Mouse (Mus musculus) spleen, adult 18-20 months (tissue): ENCODE measurements at regions not wholly inside any gene's neighbourhood (a gene's known extent, or its start where the extent isn't known, plus 50 kb on each side); places are given as distances from the start of the nearest gene placed in this dataset.

ENCODE experiments used
- DNase-seq, 2 experiments: peaks; one replicate each; pipeline ENCODE4 v3.0.0; 2022; ENCODE audit warnings: mixed read lengths in 2 of 2

DNA sequence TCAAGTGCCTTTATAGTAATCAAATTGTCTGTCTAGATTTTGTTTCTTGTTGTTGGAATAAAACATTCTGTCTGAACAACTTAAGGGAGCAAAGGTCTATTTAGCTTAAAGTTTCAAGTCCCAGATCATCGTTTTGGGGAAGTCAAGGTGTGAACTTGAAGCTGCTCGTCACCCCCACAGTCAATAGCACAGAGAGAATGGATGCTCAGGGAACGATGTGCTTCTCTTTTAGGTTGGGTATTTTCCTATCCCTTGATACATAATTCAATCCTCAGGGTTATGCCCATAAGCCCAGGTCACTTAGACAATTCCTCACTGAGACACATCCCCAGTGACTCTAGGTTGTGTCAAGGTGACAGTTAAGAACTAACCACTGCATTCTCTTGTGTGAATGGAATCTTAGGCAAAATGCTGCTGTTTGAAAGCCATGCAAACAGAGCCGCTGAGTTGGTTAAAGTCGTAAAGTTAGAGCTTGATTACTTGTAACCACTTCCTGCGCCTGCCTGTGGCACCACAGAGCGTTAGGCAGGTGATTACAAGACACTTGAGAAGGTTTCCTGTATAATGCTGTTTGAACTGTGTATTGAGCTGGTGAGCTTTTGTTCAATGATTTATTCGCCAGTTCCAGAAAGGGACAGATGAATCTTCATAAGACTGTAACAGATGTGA lies 170.2 kb downstream of the Btg1 start:
- DNase-seq = peak; percentile 29 to 34

DNA sequence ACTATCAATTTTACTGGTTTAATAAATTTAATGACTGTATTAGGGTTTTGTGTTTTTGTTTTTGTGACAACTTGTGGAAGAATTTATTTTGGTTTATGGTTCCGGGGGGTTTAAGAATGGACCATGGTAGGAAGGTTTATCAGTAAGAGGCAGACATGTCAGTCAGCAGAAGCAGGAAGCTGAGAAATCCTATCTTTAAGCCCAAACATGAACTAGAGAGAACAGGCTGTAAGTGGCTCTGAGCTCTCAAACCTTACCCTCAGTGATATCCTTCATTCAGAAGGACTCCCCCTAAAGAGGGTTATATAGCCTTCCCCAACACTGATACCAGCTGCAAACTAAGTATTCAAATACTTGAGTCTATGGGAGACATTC lies 170.8 kb downstream of the Btg1 start:
- DNase-seq = no peak

DNA sequence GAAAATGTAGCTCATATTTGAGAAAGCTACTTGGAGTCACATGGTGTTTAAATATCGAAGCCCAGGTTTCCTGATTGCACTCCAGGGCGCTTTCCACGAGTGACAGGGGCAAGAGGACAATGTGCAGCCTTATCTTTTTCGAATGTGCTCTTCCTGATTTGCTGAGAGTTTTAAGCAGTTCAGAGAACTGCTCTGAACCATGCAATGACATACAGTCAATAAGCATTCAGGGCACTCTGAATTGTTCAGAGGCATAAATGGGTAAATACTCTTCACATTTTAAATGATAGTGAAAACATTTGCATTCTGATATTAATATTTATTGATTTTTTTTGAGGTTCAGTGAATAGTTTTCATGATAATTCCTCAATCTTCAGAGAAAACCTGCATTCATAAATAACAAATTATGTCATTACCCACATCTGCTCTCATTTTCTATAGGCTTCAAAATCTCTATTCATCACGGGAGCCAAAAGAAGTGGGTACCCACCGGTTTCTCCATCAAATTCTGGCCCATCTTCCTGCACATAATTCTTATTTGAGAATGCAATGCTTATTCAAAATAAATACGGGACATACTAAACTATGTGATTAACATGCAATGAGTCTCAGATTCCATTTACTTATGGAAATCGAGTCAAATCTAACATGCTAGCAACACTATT lies 171.7 kb downstream of the Btg1 start:
- no peak for DNase-seq

DNA sequence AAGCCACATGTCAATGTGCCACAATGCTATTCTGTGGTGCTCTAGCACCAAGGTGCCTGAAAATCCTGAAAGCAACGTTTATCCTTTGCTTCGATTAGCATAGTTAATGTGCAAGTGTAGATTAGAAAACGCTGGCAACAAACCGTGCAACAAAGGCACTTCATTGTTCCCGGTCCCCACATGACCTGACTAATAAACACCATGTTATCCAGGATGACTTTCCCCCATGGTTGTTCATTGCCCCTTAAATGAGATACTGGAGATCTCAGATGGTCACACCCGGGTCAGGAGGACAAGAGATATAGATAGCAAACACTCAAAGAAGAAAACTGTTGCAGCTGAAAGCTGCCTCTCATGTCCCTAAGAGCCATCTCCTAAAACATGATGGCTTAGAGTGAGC lies 180.3 kb downstream of the Btg1 start:
- no peak for DNase-seq

DNA sequence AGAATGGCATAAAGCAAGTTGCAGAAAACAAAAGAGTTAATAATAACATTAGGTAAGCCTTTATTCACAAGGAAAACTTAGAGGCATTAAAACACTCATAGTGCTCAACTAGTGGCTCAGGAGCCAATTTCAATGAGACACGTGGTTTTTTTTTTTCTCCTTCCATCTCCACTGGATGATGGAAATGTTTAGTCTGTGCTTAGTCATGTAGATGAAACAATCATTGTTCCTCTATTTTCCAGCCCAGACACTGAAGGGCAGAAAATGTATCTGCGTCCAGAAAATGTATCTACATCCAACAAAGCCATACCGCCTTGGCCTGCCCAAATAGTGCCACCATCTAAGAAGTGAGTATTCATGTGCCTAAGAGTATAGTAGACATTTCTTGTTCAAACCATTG lies 184.0 kb downstream of the Btg1 start:
- DNase-seq = no peak

DNA sequence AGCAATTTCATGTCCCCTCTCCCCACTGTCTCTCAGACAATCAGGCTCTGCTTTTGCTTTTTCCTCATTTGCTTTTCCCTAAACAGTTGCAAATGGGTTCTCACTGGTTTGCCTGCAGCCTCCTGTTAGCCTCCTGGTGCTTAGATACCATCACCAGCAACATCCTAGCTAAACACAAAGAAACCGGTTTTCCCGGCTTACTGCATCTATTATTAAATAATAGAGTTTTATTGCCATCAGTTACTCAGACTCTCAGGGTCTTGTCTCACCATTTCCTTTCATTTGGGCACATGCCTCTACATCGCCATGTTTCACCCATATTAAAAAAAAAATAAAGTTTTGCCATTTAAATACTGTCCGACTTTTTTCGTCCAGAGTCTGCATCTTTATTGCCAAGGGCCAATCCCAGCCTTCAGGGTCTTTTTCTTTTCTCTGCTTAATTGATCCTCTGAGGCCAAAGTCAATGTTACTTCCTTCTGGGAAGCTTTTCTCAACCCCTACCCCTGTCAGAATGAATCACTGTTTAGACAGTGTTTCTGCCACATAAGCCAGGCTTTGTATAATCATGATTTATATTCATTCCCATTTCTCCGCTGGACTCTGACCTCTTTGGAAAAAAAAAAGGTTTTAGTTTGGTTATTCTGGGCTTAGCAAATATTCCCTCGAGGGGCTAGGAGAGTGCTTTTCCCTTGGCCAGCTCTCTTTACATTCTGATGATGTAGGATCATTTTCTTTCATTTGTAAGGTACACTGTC lies 187.4 kb downstream of the Btg1 start:
- DNase-seq = no peak

DNA sequence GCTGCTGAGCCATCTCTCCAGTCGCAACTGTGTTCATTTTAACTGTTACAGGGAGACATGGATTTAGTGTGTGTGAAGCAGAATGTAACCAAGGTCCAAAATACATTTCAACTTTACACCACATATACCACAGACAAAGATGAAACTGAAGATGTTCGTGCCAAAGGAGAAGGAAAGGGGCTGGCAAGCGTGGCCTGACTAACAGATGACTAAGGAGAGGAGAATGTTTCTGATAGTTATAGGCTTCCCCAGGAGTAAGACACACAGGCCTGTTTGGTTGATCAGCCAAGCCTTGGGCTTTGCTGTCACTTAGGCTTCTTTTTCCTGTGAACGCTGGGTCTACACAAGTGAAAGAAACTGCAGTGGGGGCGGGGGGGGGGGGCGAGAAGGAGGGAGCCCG lies 189.8 kb downstream of the Btg1 start:
- DNase-seq = no peak

DNA sequence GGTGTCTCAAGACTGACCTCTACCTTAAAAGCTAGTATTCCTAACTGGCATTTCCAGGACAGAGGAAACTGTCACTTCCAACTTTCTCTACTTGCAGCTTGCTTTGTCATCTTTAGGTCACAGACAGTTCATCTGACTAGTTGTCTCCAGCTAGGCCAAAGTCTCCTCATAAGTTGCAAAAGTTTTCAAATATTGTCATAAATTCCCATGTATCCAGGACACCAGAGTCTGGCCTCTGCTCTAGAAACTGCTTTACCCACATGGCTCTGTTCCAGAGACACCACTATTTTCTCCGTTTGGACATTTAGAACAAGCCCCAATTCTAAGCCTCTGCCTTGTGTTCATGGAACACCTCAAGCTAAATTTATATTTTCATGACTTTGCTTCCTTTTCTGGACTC lies 205.0 kb downstream of the Btg1 start:
- no peak for DNase-seq

DNA sequence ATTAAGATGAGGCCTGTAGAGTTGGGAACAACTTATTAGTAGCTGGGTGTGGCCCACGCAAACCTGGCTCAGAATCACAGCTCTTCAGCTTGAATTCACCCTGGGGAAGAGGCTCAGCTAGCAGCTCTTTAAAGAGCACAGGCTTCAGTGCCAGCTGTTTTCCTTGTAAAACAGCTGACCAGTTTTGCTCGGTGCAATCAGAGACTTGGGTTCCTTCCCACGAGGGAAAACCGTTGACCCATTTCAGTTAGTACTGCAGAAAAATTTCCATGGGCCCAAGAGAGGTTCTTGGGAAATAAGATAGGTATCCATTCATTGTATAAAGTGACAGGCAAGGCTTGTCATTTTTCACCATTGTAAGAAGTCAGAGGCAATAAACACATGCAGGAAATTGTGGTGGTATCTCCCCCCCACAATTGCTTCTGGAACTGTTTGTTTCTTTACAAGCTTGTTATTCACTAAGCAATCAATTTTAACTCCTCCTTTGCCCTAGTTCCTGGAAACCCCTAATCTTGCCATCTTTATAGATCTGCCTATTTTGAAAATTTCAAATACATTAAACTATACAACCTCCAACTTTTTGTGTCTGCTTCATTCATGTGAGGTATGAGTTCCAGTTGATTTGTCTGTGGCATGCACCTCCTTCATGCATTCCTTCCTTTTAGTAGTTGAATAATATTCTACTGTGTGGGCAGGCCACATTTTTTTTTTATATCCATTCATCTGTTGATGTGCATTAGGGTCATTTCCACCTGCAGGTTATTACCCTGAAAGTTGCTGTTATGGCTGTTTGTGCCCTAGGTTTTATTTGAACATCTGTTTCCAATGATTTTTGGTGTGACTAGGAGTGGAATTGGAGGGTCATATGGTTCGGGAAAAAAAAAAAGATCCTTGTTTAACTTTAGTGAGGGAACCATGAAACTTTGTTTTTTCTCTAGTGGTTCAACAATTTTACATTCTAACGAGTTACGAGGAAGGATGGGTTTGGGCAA lies 205.8 kb downstream of the Btg1 start:
- DNase-seq = no peak

DNA sequence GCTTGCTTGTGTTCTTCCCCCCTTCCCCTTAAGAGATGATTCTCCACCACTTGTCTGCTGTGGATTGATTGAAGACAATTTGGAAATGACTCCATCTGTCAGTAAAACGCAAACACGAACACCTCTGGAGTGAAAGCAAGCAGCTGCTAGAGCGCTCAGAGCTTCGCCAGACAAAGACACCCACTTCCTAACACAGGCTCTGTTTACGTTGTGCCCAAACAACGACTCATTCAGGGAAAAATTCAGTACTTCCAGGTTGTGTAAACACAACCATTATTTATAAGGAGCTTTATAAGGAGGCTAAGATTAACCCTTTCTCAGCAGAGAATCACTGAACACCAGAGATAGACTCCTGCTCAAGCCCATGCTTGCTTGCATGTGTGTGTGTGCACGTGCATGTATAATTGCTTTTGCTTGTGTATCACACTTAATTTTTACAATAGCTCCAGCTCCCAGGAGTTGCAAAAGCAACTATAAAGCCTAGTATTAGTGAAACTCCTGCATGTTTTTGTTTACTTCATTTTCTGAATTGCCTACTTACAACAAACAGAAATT lies 209.5 kb downstream of the Btg1 start:
- no peak for DNase-seq

DNA sequence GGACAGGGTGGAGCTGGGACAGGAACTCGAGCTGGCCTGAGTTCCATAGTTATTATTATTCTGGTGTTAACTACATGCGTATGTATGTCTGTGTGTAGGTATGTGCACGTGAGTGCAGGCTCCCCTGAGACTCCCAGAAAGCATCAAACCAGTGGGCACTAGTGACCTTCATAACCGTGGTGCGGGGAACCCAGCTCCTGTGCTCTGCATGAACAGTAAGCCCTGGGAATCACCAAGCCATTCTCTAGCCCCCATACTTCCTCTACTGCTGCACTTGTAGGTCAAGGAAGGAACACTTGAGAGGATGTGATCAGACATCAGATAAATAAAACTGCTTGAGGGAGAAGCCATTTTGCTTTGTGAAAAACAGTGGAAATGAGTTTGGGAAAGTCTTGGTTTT lies 211.2 kb downstream of the Btg1 start:
- no peak for DNase-seq

DNA sequence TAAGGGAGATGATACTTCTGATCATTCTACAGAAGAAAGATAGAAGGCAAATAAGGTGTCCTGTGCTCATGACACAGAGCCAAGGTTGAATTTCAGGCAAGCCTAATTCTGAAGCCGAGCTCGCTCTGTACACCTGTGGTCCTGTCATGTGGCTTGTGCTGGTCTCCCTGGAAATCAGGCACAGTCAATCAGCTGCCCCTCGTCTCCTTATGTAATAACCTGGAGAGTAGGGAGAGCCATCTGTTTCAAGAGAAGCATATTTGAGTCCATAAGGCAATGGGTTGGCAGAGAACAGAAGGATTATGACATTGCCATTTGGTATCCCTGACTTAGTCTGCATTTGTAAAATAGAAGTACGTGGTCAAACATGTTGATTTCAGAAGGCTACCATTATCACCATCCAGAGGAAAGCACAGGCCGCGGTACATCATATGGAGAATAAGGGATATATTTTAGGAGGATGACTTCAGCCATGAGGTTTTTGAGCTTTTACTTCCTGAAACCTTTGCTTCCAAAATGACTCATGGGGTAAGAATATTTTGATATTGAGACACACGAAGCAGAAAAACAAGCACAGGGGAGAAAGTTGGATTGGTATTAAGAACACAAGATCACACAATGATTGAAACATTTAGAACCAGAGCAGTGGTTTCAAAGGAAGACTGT lies 211.9 kb downstream of the Btg1 start:
- no peak for DNase-seq

DNA sequence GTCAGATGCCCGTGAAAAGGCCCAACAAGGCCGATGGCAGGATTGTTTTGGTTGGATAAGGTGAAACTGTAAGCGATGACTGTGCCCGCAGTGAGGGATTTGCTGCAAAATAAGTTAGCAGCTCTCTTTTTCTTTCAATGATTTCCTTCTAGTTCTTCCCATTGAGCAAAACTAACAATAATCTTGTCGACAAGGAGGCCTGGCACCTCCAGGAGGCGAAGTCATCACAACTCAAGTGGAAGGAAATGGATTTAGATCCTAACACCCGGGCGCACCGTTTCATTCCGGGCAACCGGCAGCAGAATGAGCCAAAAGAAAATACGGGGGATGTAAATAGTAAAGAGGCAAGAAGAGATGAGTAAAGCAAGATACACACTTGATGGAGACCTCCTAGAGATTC lies 214.3 kb downstream of the Btg1 start:
- no peak for DNase-seq

DNA sequence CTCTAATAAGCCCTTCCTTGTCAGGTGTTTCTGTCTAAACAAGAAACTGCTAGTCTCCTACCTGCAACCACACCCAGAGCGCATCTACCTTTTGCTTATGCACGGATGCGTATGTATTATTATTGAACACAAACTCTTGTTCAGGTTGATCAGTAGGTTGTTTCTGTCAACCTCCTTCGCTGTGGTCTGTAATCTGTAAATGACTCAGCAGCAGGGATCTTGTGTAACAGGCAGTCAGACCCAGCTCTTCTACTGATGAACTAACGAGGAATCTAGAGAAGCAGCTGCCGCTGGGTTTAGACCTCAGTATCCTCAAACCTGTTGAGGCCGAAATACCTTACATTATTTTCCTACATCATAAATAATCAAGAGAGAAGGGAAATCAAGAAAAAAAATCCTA lies 220.4 kb downstream of the Btg1 start:
- no peak for DNase-seq

DNA sequence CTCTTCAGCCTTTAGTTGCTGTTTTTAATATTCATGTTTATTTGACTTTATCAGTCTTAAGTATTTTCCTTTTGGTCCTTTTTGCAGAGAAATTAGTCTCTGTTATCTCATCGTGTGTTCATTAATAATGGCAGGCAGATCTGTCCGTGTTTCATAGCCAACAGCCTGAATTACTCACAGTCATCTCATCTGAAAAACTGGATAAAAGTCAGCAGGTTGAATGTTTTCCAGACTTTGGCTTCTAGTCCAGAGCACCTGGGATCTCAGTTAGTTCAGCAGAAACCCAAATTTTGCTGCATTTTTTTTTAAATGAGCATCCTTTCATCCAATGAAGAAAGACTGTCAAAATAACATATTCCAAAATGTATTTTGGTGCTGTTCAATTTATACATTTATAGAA lies 224.3 kb downstream of the Btg1 start:
- no peak for DNase-seq

DNA sequence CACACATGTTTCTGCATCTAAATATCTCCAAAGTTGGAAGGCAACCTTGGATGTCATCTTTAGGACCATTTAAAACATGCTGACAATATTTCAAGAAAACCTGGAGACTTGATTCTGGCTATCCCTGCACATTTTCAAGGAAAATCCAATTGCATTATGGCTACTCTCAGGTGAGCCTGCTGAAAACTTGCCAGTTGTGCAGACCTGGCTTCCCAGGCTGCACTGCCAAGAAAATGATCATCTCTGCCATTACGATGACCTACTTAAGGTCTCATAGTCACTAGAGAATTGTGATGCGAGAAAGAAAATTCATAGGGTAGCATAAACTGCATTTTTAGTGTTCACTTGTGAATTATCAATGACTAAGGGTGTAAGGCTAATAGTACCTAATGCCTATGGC lies 225.2 kb downstream of the Btg1 start:
- DNase-seq = no peak

DNA sequence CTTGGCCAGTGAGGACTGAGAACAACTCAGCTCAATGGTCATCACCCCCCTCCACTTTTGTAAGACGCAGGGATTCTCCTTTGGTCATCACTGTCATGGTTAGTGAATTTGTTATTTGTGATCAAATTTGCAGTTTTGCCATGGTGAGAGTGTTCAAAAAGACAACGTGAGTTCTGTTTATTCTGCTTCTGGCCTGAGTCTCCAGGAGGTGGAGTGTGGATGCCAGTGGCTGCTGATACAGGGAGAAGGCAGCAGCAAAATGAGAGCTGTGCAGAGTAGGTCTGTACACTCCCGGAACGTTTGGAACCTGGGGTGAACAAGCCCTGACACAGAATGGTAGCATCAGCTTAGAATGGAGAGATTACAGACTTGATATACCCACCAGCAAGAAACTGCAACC lies 229.1 kb downstream of the Btg1 start:
- DNase-seq = no peak

DNA sequence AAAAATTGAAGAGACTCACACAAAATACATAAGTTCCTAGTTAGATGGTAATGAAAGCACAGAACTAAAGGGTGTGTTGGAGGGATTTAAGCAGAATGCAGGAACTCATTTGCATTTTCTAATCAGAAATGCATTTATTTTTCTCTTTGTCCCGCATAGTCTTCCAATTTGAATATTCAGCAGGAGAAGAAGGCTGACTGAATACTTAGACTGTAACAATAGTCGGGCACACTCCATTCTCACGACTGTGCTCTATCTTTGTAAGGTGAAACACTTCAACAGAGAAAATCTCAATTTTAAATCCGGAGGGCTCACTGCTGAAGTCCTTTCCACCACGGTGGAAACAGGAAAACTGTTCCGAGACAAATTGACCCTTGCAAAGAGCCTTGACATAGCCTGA lies 230.2 kb downstream of the Btg1 start:
- DNase-seq = no peak

DNA sequence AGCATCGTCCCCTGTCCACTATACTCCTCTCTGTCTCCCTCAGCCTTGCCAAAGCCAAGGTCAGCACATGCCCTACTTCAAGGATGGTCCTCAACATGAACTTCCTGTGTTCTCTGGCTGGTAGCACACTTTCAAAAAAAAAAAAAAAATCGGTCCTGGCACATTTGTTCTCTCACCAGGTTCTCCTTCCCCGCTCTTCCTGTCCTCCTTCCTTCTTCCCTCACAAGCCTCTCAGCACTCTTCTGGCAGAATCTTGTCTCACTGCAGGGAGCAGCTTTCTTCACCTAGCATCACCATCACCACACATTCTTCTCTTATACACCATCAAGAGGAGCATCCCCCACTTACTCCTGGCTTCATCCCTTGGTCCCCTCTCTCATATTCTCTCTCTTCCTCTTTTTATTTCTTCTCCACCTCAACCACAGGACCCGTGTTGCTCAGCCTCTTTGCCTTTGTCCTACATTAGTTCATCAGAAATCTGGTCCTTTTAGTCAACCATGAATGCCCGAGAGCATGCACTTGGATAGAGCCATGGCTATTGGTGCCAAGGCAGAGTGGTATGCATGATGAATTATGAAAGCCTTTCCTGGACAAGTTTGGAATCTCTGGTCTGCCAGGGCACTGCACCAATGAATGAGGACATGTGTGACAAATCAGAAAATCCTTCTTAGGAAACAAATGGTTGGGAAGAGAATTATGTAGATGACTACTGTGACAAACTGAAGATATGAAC lies 230.8 kb downstream of the Btg1 start:
- no peak for DNase-seq

DNA sequence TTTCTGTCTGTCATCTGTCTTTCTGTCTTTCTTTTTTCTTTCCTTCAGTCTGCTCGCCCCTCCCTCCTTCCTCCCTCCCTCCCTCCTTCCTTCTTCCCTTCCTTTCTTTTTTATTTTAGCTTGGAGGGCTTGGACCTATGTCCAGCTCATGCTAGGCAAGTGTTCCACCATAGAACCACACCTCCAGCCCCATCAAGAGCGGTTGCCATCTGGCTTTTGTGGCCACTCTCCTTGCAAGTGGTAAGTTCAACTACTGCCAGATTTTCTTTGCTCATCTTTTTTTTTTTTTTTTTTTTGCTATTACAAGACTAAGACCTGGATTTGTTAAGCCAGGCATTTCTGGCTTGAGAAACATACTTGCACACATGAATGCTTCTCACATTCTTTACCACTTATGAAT lies 231.7 kb downstream of the Btg1 start:
- no peak for DNase-seq

DNA sequence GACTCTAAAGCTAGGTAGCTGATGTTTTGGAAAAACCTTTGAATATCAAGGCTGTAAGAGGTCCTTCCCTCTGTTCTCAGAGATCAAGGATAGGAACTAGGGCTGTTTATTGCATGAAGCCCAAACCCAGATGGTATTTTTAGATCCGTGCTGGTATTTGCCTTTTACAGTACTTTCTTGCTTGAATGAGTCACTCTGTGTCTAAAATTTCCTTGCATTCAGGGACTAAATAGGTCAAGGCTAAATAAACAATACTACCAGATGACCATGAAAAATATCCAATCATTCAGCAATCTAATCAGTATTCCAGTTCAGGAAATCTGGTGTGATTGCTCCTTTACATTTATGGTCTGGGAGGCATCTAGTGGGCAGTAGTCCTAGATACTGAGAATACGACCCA lies 243.6 kb downstream of the Btg1 start:
- DNase-seq = no peak

DNA sequence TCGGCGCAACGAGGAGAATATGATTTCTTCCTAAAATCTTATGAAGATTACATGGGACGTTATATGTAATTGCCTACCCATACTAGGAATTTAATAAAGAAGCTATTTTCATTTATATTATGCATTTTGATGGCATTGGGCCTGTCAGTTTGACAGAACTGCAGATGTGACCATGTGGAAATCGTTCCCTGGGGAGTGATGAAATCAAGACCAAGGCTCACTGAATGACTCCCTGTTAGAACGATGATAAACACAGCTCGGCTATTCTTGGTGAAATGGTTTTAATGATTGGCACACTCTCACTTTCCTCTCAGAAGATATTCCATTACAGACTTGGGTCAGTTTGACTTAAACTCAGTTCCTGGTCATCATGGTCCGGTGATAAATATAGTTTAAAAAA lies 246.4 kb downstream of the Btg1 start:
- DNase-seq = no peak
